Mouse (Mus musculus) forelimb bud, embryonic 11.5 days (tissue): ENCODE data around the gene Rptor.

Experiments
- DNase-seq: peaks from one replicate; pipeline ENCODE4 v3.0.0-alpha.2; 2012; ENCODE audit warnings: low read depth, low spot score

Rptor gene

DNA sequence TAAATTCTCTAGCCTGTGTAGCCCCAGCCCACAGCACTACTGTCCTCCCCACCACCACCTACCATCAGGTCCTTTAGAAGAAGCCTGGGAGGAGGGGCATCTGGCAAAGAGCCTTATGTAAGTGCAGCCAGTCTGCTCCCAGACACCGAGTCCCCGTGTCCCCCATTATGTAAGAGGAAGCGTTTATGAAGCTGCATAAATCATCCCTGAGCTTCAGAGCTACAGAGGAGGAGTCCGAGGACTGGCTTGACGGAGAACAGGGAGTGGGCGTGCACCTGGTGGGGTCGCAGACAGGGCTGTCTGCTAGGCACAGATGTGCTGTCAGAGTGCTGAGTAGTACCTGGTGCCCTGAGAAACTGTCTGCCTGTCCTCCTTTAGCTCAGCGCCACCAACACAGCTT, 208.3 kb downstream of the Rptor start:
- DNase-seq = no peak

DNA sequence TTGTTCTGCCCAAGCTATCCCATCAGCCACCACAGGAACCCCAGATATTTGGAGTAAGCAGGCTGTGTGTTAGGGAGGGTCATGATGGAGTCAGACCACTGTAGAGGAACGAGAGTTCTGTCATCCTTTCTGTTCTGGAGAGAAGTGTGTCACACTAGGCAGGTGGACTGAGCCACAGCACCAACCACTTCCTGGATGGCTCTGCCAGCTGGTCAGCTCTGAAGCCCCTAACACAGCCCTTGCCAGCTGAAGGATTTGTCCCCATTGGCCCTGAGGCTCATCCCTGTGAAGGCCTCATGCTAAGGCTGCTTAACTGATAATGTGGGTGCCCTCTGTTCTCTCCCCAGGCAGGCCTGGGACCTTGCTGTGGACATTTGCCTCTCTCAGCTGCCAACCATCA, 208.9 kb downstream of the Rptor start:
- no peak for DNase-seq

DNA sequence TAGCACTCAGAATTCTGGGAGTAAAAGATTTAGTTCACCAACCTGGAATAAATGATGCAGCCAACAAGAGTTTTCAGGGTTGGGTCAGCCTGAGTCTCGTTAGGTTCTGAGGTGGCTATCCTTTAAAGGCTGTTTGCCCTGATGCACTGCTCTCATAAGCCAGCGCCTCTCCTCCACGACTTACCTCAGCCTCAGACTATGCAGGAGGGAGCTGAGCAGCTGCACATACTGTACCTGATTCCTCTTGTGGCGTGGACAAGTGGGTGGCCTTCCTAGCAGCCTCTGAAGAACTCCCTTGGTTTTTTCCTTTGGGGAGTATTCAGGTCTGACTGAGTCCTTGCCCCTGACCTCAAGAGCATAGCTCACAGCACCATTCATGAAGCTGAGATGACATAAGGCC, 209.4 kb downstream of the Rptor start:
- DNase-seq = no peak

DNA sequence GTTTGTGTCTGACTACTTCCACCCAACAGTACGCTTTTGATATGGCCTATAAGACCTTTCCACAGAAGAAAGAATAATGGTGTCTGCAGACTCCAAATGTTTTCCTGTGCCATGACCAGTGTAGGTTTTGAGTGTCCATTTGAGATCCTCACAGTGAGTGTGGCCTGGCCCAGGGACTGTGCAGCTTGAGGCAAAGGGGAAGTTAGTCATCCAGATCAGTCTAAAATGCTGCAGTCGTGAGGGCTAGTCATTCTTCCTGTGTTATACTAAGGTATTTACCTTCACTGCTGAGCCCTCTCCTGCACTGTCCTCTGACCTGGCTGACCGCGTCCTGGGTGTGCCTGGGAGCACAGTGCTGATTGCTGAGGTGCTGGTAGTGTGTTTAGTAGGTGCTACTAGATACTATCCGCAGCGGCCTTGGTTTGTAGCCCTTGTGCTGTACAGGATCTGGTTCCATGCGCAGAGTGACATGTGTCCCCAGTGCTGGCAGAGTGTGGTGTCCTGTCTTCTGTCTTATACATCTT, 211.4 kb downstream of the Rptor start:
- no peak for DNase-seq

DNA sequence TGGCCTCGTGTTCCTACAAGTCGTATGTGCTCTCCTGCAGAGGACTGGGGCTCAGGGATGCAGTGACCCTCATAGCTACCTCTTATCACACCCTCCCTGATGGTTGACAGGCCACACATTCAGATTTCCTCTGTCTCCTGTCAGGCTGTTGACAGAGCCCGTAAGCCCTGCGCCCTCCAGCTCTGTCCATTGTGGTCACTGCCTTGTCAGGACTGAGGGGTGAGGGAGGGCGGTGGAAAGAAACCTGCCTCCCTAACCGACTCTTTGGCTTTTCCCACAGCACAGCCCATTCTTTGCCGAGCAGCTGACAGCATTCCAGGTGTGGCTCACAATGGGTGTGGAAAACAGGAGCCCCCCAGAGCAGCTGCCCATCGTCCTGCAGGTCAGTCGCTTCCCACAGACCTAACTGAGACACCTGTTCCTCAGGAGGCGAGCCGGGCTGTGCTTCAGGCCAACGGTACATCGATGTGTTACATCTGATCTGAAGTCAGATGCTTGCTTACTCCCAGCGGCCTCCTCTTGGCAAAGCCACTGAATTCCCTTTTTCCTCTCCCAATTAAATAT, 214.2 kb downstream of the Rptor start:
- DNase-seq = no peak

DNA sequence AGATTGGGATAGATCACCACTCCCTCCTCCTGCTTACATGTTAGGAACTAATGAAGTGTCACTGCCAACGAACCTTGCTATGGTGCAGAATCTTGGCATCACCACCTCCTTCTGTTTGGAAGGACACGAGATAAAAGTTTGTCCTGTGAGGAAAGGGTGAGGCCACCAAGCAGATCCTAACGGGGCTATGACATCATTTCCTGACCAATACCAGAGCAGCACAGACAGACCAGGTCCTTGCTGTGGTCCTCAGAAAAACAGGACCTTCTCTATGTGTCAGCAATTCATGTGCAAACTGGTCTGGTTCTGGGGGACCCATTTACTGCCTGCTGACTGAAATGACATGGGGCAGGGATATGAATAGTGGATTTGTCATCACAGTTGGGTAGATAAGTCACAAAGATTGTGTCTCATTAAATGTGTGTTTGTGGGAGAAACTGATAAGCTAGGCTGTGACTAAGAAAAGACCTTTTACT, 214.7 kb downstream of the Rptor start:
- DNase-seq = no peak

DNA sequence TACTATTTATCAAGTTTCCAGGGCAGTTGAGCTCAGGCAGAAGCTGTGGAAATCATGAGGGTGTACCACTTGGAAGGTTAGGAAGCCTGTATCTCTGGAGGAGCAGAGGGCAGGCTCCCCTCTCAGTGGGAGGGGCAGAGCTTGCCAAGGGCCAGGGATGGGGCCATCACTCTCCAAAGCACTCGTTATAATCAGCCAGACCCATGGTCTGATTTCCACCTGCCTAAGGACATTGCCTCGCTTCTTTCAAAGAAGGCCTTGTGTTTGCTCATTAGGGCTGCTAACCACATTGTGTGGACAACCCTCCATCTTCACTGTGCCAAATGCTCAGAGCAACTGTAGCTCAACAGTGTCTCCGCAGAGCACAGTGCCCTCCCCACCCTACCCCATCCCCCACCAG, 215.2 kb downstream of the Rptor start:
- no peak for DNase-seq

DNA sequence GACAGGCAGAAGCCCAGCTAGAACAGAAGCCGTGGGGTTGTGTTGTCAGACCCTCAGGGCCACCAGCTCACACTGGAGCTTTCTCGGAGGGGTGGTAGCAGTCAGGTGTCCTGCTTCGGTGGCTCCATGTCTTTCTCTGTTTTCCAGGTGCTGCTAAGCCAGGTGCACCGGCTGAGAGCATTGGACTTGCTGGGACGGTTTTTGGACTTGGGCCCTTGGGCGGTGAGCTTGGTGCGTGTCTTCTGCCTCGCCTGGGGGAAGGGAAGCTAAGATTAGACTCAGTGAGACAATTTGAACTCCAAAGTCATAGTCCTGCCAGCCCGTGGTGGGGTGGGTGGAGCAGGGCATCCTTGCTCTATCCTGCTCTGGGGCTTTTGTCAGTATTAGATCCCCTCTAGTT, 218.8 kb downstream of the Rptor start:
- no peak for DNase-seq

DNA sequence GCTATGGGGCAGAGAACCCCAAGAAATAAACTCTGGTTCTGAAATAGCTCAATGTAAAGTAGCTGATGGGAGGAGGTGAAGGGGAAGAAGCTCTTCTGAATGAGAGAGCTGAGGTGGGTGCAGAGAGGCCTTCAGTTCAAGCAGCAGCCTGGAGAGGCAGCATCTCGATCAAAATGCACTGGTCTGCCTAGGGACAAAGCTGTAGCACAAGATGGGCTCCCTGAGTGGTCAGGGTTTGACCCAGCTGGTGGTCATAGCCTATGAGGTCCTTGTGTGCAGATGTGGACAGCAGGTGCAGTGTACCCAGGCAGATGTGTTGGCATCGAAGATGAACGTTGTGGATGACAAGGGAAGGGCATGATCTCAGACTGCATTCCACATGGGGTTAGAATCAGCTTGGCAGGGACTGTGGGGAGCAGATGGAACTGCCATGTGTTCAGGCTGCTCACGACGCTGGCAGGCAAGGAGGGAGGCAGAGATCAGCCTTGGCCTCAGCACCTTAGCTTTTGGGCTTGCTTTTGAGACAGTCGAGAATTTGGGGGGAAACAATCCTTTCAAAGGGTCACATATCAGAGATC, 221.5 kb downstream of the Rptor start:
- DNase-seq = no peak

DNA sequence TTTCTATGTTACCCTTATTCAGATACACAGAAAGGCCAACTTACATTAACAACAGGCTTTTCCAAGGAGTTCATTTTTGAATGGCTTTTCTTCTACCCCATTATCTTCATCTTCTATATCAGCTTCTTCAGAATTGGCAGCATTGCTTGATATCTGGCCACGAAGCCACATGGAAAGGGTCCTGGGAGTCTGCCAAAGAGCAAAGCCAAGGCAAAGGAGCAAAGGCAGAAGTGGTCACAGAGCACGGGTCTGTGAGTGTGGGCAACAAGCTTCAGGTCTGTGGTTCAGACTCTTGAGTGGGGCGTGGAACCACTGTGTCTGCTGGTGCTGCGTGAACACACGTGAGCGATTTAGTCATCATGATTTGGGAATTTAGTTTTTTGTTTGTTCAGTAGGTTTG, 223.1 kb downstream of the Rptor start:
- DNase-seq = no peak

DNA sequence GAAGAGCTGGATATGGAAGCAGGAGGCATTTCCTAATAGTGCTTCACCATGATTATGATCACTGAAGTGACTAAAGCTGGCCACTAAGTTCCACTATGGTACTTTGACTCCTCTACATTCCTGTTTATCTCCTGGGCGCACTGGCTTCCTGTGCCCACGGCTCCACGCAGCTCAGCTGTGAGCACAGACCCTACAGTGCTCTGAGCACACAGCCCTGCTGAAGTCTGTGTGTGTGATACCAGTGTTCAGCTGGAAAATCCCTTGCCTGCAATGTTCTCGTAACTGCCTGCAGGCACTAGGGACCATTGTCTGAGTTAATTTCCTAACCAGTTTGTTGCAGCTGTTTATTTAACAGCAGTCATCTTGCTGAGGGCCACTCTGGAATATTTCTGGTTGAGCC, 223.5 kb downstream of the Rptor start:
- DNase-seq = no peak

DNA sequence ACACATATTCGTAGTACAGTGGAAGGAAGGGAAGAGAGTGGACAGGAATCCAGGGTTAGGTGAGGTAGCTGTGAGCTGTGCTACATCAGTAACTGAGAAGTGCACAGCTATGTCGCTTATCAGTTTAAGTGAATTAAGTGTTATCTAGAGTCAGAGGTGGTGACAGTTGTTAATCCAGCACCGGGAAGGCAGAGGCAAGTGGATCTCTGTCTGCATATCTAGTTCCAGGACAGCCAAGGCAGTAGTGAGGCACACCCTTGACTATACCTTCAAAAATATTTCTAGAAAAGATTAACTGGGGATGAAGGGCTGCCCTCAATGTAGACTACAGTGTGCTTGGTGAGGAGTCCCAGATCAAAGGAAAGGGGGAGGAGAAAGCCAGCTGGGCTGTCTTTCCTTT, 226.4 kb downstream of the Rptor start:
- no peak for DNase-seq

DNA sequence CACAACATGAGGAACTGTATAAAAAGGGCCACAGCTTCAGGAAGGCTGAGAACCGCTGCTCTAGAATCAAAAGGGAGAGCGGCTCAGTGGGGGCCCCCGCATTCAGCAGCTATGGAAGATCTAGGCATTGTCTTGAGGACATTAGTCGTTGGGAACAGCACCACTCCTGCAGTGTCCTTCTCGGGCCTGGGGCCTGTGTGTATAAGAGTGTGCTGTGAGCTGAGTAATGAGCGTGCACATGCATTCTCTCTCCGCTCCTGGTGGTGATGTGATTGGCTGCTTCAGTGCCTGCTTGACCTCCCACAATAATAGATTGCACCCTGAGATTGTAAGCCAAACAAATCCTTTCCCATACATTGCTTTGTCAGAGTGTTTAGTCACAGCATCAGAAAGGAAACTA, 229.0 kb downstream of the Rptor start:
- DNase-seq = no peak

DNA sequence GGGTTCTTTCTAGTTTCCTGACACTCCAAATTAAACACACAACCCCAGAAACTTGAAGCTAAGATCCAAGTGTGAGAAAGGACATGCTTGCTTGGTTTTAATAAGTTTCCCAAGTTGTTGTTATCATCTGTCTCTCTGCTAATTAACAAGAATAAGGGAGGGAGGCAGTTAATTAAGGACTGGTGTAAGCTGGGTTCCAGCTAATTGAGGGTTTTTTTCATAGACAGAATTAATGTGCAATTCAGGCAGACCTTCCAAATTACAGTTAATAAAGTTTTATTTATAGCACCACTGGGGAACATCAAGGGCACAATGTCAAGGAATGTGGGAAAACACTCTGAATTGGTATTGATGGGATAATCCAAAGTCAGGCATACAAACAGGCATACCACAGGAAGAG, 230.6 kb downstream of the Rptor start:
- DNase-seq = no peak

DNA sequence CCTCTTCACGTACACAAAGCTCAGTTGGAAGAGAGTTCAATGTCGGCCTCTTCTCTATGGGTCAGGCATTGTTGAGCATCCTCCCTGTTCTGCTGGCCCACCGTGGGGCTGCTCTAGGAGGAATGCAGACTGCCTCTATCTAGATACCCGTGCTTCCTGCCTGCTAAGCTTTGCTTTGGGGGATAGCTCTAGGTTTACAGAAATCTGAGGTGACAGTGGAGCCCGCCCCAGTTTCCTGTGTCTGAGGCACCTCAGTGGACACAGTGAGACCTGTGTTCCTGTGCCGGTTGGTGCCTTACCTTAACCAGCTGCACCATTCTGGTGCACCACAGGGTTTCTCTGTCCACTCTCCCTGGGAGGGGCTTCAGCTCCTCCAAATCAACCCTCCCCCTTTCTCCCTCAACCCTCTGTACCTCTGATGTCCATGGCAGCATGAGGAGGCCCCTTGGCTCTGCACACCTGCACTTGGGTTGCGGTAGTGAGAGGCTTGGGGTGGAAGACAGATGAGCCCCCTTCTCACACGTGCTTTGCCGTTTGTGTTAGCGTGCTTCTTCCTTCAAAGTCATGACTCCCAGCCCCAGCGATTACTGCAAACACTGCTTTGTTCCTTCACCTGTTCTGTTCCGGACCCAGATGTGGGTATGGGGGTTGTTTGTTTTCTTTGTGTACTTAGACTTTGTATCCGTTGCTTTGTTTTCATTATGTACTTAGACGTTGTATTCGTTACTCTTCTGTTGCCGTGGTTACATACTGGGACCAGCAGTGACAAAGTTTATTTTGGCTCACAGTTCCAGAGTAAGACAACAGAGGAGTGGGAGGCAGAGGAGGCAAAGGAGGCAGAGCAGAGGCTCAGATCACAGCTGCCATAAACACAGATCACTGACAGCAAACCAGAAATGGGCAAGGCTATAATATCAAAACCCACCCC, 231.4 kb downstream of the Rptor start:
- peak; percentile 11 for DNase-seq

DNA sequence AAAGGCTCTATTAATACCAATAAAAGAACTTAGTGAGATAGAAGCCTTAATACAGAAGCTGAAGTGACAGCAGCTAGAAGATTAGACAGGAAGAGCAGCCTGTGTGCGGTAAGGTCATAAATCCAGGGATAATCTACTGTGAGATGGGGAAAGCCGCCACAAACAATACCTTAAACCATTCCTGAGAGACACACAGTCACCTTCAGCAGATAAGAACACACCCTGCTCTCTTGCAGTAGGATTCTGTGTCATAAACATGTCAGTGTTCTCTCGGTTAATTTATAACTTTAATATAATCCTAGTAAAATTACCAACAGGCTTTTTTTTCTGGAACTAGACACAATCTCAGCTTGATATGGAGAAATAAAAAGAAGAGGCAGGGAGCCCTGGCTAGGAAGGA, 233.6 kb downstream of the Rptor start:
- DNase-seq = no peak

DNA sequence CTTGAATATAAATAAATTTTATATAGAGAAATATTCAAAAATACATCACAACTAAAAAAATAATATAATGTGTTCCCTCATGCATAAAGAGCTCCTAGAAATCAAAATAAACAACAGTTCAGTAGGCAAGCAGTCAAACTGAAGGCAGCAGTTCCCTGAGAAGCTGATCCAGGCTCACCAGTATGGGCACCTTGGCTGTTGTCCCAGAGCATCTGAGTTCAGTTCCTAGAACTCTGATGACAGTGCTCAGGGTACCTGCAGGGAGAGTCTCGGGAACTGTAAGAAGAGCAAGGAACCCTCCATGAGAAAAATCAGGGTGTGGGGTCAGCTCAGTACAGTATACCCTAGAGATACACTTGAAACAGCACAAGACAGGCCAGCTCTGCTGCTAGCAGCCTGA, 235.1 kb downstream of the Rptor start:
- DNase-seq = no peak

DNA sequence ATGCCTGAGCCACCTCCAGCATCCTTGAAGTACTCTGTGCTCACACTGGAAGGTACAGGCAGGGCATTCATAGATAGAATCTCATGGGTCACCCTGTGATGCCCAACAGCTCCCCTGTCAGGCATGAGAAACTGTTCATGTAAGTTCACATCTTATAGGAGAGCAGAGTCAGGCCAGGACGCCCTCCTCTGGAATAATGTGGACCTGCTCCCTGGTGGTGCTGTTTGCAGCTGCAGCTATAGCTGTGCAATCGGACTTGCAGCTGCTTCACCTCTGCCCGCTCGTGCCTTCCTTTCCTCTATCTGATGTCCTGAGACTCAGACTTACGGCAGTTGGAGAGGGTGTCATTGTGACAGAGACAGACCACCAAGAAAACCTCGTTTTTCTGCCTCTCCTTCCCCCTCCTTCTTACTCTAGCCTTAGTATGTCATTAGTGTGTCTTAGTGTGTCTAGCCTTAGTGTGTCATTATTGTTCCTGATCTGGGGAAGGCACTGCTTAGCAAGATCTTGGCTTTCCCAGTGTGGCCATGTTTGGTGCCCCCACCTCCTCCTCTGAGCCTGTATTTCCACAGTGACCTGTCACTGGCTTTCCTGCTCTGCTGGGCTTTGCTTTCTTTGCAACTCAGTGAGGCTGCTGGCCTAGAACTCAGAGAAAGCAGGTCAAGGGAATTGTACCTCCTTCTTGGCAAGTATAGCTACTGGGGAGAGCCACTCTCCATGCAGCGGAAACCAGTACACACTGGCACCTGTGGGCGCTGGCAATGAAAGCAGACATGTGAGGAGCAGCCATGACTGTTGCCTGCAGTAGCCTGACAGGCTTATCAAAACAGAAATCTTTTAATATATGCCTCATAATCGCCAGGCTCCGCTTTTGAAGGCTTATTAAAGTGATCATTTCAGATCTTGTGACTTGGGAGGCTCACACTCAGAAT, 237.0 kb downstream of the Rptor start:
- DNase-seq = no peak

DNA sequence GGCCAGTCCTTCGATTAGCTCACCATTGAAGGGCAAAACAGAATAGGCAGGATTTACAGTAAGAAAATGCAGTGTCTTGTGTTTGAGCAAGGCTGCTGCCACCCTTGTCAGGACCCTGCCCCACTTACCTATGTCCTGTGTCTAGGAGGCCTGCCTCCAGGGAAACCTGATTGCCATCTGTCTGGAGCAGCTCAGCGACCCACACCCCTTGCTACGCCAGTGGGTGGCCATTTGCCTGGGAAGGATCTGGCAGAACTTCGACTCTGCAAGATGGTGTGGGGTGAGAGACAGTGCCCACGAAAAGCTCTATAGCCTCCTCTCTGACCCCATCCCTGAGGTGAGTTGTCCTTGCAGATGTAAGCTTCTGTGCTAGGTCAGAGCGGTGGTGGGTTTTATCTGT, 243.9 kb downstream of the Rptor start:
- DNase-seq = no peak

DNA sequence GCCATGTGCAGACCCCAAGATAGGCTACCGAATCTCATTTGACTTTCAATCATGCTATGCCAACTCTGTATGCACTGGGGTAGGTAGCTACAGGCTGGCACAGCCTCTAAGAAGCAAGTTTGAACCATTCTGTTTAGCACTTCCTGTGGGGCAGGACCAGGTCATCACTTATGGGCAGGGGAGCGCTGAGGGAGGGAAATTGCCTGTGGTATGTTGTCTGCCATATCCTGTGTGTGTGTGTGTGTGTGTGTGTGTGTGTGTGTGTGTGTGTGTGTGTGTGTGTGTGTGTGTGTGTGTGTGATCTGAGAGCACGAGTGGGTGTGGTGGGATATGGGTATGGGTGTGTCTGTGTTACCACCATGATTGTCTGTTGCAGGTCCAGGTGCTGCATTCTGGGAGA, 244.4 kb downstream of the Rptor start:
- no peak for DNase-seq

DNA sequence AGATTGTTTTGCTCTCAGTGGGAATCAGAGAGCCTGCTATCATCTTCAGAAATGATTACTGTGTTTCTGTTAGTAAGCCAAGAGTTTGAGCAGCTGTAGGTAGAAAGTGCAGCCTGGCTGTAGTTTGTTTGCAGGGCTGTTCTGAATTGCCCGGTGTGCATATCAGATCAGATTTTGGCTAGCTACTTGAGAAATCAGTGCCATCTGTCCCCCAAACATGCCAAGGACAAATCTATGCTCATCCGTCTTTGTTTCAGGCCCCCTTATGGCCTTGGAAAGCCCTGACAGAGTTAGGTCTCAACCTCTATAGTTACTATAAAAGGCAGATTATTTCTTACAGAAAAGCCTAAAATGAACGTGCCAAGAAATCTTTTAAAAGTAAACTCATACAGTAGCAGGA, 244.9 kb downstream of the Rptor start:
- DNase-seq = no peak

DNA sequence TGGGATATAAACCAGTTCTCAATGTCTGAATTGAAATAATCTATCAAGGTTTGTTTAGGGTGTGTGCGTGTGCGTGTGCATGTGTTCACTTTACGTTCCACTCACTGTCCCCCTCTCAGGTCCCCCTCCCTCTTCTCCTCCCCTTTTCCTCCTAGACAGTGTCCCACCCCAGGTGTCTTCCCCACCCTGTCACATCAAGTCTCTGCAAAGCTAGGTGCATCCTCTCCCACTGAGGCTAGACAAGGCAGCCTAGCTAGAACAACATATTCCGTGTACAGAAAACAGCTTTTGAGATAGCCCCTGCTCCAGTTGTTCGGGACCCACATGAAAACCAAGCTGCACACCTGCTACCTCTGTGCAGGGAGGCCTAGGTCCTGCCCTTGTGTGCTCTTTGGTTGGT, 245.5 kb downstream of the Rptor start:
- DNase-seq = no peak
